Mouse (Mus musculus) lung, embryonic 14.5 days (tissue): ENCODE data around the gene Ilf3. TPM values are rescaled to one million over a fixed set of nuclear protein-coding genes. Genes with fewer than 3 reads are reported as not detected.

Experiments used
- ATAC-seq: fragments of 200-750 bp; cut with Nextera tagmentation; 2 replicates; pipeline ENCODE4 v1.8.0; 2017; ENCODE audit warnings: mild to moderate bottlenecking, moderate TSS enrichment, moderate library complexity; ENCODE audit not compliant: insufficient read depth
- DNase-seq: peaks from one replicate; pipeline ENCODE4 v3.0.0-alpha.2; 2015
- H3K27ac ChIP-seq: fragments of 300-500 bp; sonication (generic); 2 replicates; pipeline ENCODE4 v1.5.1; 2014; ENCODE audit warnings: low read depth, mild to moderate bottlenecking, moderate library complexity
- H3K27me3 ChIP-seq: fragments of 300-500 bp; sonication (generic); 2 replicates; pipeline ENCODE4 v1.6.1; 2014; ENCODE audit warnings: low read length, control low read depth; ENCODE audit not compliant: insufficient read depth
- H3K36me3 ChIP-seq: fragments of 300-500 bp; sonication (generic); 2 replicates; pipeline ENCODE4 v1.6.1; 2014; ENCODE audit warnings: control low read depth; ENCODE audit not compliant: insufficient read depth
- H3K4me1 ChIP-seq: fragments of 300-500 bp; sonication (generic); 2 replicates; pipeline ENCODE4 v1.6.1; 2014; ENCODE audit warnings: antibody characterized with exemption, control low read depth; ENCODE audit not compliant: insufficient read depth
- H3K4me2 ChIP-seq: fragments of 300-500 bp; sonication (generic); 2 replicates; pipeline ENCODE4 v1.6.1; 2014; ENCODE audit warnings: mild to moderate bottlenecking
- H3K4me3 ChIP-seq: fragments of 300-500 bp; sonication (generic); 2 replicates; pipeline ENCODE4 v1.5.1; 2014; ENCODE audit warnings: low read depth, low read length
- H3K9ac ChIP-seq: fragments of 300-500 bp; sonication (generic); 2 replicates; pipeline ENCODE4 v1.6.1; 2014
- H3K9me3 ChIP-seq: fragments of 300-500 bp; sonication (generic); 2 replicates; pipeline ENCODE4 v1.6.1; 2016; ENCODE audit warnings: low read depth, low read length, control low read depth
- CTCF ChIP-seq: IDR thresholded peaks from 2 replicates; pipeline ENCODE4 v1.5.1; 2016; ENCODE audit warnings: antibody characterized with exemption, low read depth
- WGBS: fragments of 180-500 bp; shearing (Covaris S2); extraction: QIAGEN DNeasy Blood & Tissue Kit; methylation state at CpG from one replicate; pipeline ENCODE4 v1.1.7; 2014; 5-methylcytosine and 5-hydroxymethylcytosine counted together
- polyA plus RNA-seq: library from polyadenylated mRNA; unstranded; fragments of >200 nt; fragmentation: Nextera tagmentation; extraction: Ambion mirVana; gene quantifications from 2 replicates; pipeline ENCODE4 v1.2.1, GENCODE M21; 2014

Gene Ilf3
- polyA plus RNA-seq, 1 experiment from 2014 or later = 223 TPM

DNA sequence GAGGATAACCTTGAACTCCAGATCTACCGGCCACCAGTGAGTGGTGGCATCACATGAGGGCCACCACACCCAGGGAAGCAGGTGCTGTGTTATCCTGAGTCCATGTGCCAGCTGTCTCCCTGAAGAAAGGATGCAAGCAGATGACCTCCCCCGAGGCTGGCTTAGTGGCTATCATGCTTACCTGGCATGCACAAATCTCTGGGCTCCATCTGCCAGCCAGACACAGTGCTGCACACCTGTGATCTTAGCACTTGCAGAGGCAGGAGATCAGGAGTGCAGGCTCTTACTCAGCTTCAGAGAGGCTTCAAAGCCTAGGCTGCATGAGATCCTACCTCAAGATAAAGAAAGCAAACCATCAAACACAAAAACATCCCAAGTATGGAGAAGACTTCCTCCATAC, 82.0 kb downstream of the Ilf3 start:
- no peaks in the 10 kb centered on the region for H3K9me3 ChIP-seq
- TF ChIP-seq CTCF = no peak
- H3K36me3 ChIP-seq = 0 out of 2 replicates have a peak, but pooled peaks cover 5% of the 10 kb centered on the region
- DNase-seq (no peak), ATAC-seq (no peak)
- 81% methylated on average over 2 of the region's 2 CpGs for WGBS
- H3K9ac ChIP-seq = no peak overlapping the region
- no peak overlapping the region for H3K27ac ChIP-seq
- H3K4me3 ChIP-seq = no peak overlapping the region
- no peak overlapping the region for H3K4me2 ChIP-seq
- no peaks in the 10 kb centered on the region for H3K4me1 ChIP-seq
- no peaks in the 10 kb centered on the region for H3K27me3 ChIP-seq

GRCm38 (mm10) chr9:21450270-21450669, 82.6 kb downstream of the Ilf3 start:
- H3K27me3 ChIP-seq = no peaks in the 10 kb centered on the region
- H3K4me2 ChIP-seq = no peak overlapping the region
- TF ChIP-seq CTCF = no peak
- WGBS = 63% methylated on average over 3 of the region's 3 CpGs
- DNase-seq = peak; percentile 9
- no peak for ATAC-seq
- H3K4me3 ChIP-seq = no peak overlapping the region
- H3K4me1 ChIP-seq = peaks cover 3% of the 10 kb centered on the region; the same call in 1 of the 2 replicates
- H3K36me3 ChIP-seq = 0 out of 2 replicates have a peak, but pooled peaks cover 3% of the 10 kb centered on the region
- no peaks in the 10 kb centered on the region for H3K9me3 ChIP-seq
- no peak overlapping the region for H3K9ac ChIP-seq
- H3K27ac ChIP-seq = no peak overlapping the region

DNA sequence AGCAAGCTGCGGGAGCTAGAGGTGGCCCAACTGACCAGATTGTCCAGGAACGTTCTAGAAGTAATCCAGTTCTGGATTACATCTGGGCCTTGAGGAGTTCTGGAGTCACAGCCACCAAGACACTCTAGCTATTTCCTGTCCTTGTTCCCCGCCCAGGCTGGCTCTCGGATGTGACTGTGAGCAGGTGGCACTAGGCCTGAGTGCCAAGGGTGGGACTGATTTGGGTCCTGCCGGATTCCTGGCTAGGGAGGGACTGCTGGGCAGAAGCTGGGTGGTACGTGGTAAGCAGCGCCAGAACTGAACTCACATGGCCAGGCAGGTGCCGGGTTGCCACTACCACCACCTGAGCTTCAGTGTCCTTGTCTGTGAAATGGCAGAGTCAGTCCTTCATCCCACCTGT, 83.7 kb downstream of the Ilf3 start:
- H3K27me3 ChIP-seq = no peaks in the 10 kb centered on the region
- peaks cover 3% of the 10 kb centered on the region; the same call in 1 of the 2 replicates for H3K4me1 ChIP-seq
- H3K36me3 ChIP-seq = no peaks in the 10 kb centered on the region
- no peak overlapping the region for H3K4me3 ChIP-seq
- H3K9ac ChIP-seq = no peak overlapping the region
- WGBS = 85% methylated on average over 8 of the region's 8 CpGs
- DNase-seq = no peak
- no peak for ATAC-seq
- TF ChIP-seq CTCF = no peak
- H3K4me2 ChIP-seq = no peak overlapping the region
- no peaks in the 10 kb centered on the region for H3K9me3 ChIP-seq
- H3K27ac ChIP-seq = no peak overlapping the region

DNA sequence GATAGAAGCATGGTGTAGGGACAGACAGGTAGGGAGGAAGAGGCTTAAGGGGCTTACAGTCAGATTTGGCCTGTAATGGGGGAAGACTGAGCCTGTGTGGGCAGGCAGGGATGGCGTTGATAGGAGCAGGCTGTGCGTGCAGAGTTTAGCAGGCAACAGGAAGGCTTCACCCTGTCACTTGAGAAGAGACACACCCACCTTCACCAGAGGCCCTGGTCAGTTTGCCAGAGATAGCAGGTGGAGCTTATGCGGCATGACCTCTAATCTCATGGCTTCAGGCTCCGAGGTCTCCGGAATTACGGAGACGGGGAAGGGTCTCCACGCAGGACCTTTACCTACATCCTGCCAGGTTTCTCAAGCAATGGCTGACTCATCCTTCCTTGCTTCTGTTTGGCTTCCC, 84.2 kb downstream of the Ilf3 start:
- H3K4me2 ChIP-seq = no peak overlapping the region
- peaks cover 3% of the 10 kb centered on the region; the same call in 1 of the 2 replicates for H3K4me1 ChIP-seq
- H3K4me3 ChIP-seq = no peak overlapping the region
- H3K27me3 ChIP-seq = no peaks in the 10 kb centered on the region
- H3K9ac ChIP-seq = no peak overlapping the region
- TF ChIP-seq CTCF = no peak
- no peaks in the 10 kb centered on the region for H3K9me3 ChIP-seq
- DNase-seq (no peak), ATAC-seq (no peak; the same call in 1 of the 2 replicates)
- no peaks in the 10 kb centered on the region for H3K36me3 ChIP-seq
- 59% methylated on average over 8 of the region's 8 CpGs for WGBS
- H3K27ac ChIP-seq = no peak overlapping the region

DNA sequence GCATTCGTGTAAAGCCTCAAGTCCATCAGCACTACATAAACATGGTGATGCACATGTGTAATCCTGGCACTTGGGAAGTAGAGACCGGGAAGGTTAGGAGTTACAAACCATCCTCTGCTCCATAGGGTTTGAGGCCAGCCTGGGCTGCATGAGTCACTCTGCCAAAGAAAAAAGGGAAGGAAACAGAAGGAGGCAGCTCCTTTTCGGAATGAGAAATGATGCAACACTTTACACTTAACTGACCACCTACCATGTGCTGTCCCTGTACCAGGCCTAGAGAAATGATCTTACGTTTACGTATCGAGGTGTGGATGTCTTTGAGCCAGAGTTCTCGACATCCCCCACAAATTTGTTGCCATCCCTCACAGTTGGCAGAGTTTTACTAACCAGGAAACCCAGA, 85.3 kb downstream of the Ilf3 start:
- H3K4me3 ChIP-seq = no peak overlapping the region
- TF ChIP-seq CTCF = no peak
- 76% methylated on average over 7 of the region's 7 CpGs for WGBS
- DNase-seq (no peak), ATAC-seq (no peak)
- H3K36me3 ChIP-seq = no peaks in the 10 kb centered on the region
- H3K27ac ChIP-seq = no peak overlapping the region
- H3K27me3 ChIP-seq = no peaks in the 10 kb centered on the region
- H3K9ac ChIP-seq = no peak overlapping the region
- peaks cover 3% of the 10 kb centered on the region; the same call in 1 of the 2 replicates for H3K4me1 ChIP-seq
- H3K4me2 ChIP-seq = no peak overlapping the region
- no peaks in the 10 kb centered on the region for H3K9me3 ChIP-seq

GRCm38 (mm10) chr9:21453459-21453858, 85.8 kb downstream of the Ilf3 start:
- Histone ChIP-seq H3K27ac (no peak overlapping the region), H3K9ac (no peak overlapping the region), H3K9me3 (no peaks in the 10 kb centered on the region), H3K4me3 (no peak overlapping the region), H3K36me3 (peaks cover under 1% of the 10 kb centered on the region; the same call in 1 of the 2 replicates), H3K27me3 (no peaks in the 10 kb centered on the region), H3K4me1 (peaks cover 3% of the 10 kb centered on the region; the same call in 1 of the 2 replicates), H3K4me2 (no peak overlapping the region)
- WGBS = 75% methylated on average over 2 of the region's 2 CpGs
- TF ChIP-seq CTCF = no peak
- ATAC-seq = no peak
- DNase-seq = no peak

GRCm38 (mm10) chr9:21454556-21454955, 86.9 kb downstream of the Ilf3 start:
- no peak overlapping the region for H3K27ac ChIP-seq
- H3K27me3 ChIP-seq = no peaks in the 10 kb centered on the region
- 72% methylated on average over 4 of the region's 4 CpGs for WGBS
- peaks cover 11% of the 10 kb centered on the region for H3K36me3 ChIP-seq
- TF ChIP-seq CTCF = no peak
- no peaks in the 10 kb centered on the region for H3K9me3 ChIP-seq
- H3K9ac ChIP-seq = no peak overlapping the region
- ATAC-seq = no peak
- DNase-seq = no peak
- H3K4me1 ChIP-seq = peaks cover 3% of the 10 kb centered on the region; the same call in 1 of the 2 replicates
- H3K4me3 ChIP-seq = no peak overlapping the region
- H3K4me2 ChIP-seq = no peak overlapping the region

Other genes starting within 250 kb of the Ilf3 start
- 9.5 and 12.5 TPM in 2 replicates for gene Tyk2, start 236.6 kb upstream of the Ilf3 start, polyA plus RNA-seq
- gene Cdc37, start 217.9 kb upstream of the Ilf3 start, polyA plus RNA-seq = 352 and 353 TPM in 2 replicates
- gene Pde4a, start 202.2 kb upstream of the Ilf3 start, polyA plus RNA-seq = 8.4 and 9.4 TPM in 2 replicates
- gene Keap1, start 128.5 kb upstream of the Ilf3 start, polyA plus RNA-seq = 42.8 and 44.6 TPM in 2 replicates
- gene S1pr5, start 119.4 kb upstream of the Ilf3 start, polyA plus RNA-seq = not detected in 2 replicates
- gene Atg4d, start 102.6 kb upstream of the Ilf3 start, polyA plus RNA-seq = 33.7 and 34.7 TPM in 2 replicates
- gene Kri1, start 79.9 kb upstream of the Ilf3 start, polyA plus RNA-seq = 12.2 and 14.3 TPM in 2 replicates
- gene Cdkn2d, start 76.5 kb upstream of the Ilf3 start, polyA plus RNA-seq = 45.3 and 48.1 TPM in 2 replicates
- gene Ap1m2, start 55.5 kb upstream of the Ilf3 start, polyA plus RNA-seq = 45.7 and 45.8 TPM in 2 replicates
- 122 TPM in 2 replicates for gene Slc44a2, start 47.2 kb upstream of the Ilf3 start, polyA plus RNA-seq
- 49.0 and 55.1 TPM in 2 replicates for gene Qtrt1, start 44.0 kb downstream of the Ilf3 start, polyA plus RNA-seq
- gene Dnm2, start 57.0 kb downstream of the Ilf3 start, polyA plus RNA-seq = 67.9 and 71.8 TPM in 2 replicates
- 106 and 108 TPM in 2 replicates for gene Tmed1, start 142.4 kb downstream of the Ilf3 start, polyA plus RNA-seq
- 3.0 and 3.8 TPM in 2 replicates for gene AB124611, start 158.3 kb downstream of the Ilf3 start, polyA plus RNA-seq
- gene Carm1, start 179.0 kb downstream of the Ilf3 start, polyA plus RNA-seq = 69.4 and 76.5 TPM in 2 replicates
- 35.6 and 36.3 TPM in 2 replicates for gene Timm29, start 224.9 kb downstream of the Ilf3 start, polyA plus RNA-seq
- gene Yipf2, start 225.0 kb downstream of the Ilf3 start, polyA plus RNA-seq = 17.0 and 17.9 TPM in 2 replicates
- gene Smarca4, start 248.3 kb downstream of the Ilf3 start, polyA plus RNA-seq = 106 and 114 TPM in 2 replicates